Mouse (Mus musculus) lung, embryonic 15.5 days (tissue): ENCODE results near the gene Grn. TPM values are rescaled to one million over a fixed set of nuclear protein-coding genes. Genes with fewer than 3 reads are reported as not detected.
"Not testable (repeated sequence)": the region's sequence is repeated elsewhere in the genome, so short reads cannot be mapped to it uniquely, and the experiment has no call there.

ENCODE experiments used
- ATAC-seq: fragments of 200-750 bp; cut with Nextera tagmentation; 2 replicates; pipeline ENCODE4 v1.8.0; 2017; ENCODE audit warnings: moderate number of reproducible peaks, borderline replicate concordance; ENCODE audit not compliant: low FRiP score, low TSS enrichment; ENCODE audit errors: extremely low read depth
- H3K27ac ChIP-seq: fragments of 300-500 bp; sonication (generic); 2 replicates; pipeline ENCODE4 v1.5.1; 2015; ENCODE audit warnings: moderate library complexity, mild to moderate bottlenecking, inconsistent platforms
- H3K27me3 ChIP-seq: fragments of 300-500 bp; sonication (generic); 2 replicates; pipeline ENCODE4 v1.6.1; 2015; ENCODE audit warnings: inconsistent platforms
- H3K36me3 ChIP-seq: fragments of 300-500 bp; sonication (generic); 2 replicates; pipeline ENCODE4 v1.6.1; 2015; ENCODE audit warnings: inconsistent platforms
- H3K4me1 ChIP-seq: fragments of 300-500 bp; sonication (generic); 2 replicates; pipeline ENCODE4 v1.6.1; 2015; ENCODE audit warnings: inconsistent platforms
- H3K4me2 ChIP-seq: fragments of 300-500 bp; sonication (generic); 2 replicates; pipeline ENCODE4 v1.6.1; 2015; ENCODE audit warnings: inconsistent platforms, mild to moderate bottlenecking, moderate library complexity
- H3K4me3 ChIP-seq: fragments of 300-500 bp; sonication (generic); 2 replicates; pipeline ENCODE4 v1.5.1; 2015; ENCODE audit warnings: mild to moderate bottlenecking, inconsistent platforms
- H3K9ac ChIP-seq: fragments of 300-500 bp; sonication (generic); 2 replicates; pipeline ENCODE4 v1.6.1; 2015; ENCODE audit warnings: inconsistent platforms
- H3K9me3 ChIP-seq: fragments of 300-500 bp; sonication (generic); 2 replicates; pipeline ENCODE4 v1.6.1; 2016; ENCODE audit warnings: inconsistent platforms
- WGBS: fragments of 180-500 bp; shearing (Covaris S2); methylation state at CpG from one replicate; pipeline ENCODE4 v1.1.7; 2015; 5-methylcytosine and 5-hydroxymethylcytosine counted together
- polyA plus RNA-seq: library from polyadenylated mRNA; unstranded; fragments of >200 nt; fragmentation: Nextera tagmentation; extraction: Ambion mirVana; gene quantifications from 2 replicates; pipeline ENCODE4 v1.2.1, GENCODE M21; 2015

Gene Grn
- polyA plus RNA-seq, 1 experiment from 2014 or later: 174 TPM

DNA sequence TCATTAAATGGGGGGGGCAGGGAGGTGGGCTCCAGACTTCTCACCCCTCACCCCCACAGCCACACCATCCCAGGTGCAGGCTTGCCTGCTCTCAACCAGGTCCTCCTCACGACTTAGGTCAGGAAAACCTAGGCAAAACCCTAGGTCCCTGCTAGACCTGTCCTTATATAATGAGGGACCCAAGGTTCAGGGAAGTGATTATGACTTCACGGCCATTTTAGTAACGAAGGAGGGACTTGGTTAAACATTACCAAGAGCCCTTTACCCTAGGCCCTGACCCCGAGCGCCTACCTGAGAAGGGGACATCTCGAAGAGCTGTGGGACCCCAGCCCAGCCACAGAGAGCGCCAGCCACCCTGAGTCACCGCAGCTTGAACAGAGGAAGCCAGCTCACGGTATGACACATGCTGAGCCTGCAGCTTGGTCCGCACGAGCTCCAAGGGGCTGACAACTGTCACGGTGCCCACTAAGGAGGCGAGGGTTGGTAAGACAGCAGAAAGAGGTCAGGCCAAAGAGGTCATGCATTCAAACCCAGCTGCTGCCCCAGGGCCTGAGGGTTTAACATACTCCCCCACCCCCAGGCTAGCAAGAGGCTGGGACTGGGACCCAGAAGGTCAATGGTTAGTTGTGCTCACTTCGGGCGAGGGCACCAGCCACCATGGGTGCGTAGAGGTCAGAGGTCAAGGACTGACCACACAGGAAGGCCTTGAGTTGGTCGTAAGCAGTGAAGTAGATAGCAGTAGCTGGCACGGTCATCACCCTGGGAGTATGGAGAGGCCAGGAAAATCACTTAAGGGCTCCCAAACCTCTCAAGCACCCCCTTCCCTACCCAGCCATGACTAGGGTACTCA, 25.7 kb upstream of the Grn start:
- H3K4me2 ChIP-seq: no peak overlapping the region
- no peak overlapping the region for H3K9ac ChIP-seq
- 68% methylated on average over 18 of the region's 18 CpGs for WGBS
- no peak overlapping the region for H3K4me3 ChIP-seq
- H3K27ac ChIP-seq: no peak overlapping the region
- no peak for ATAC-seq
- no peaks in the 10 kb centered on the region for H3K9me3 ChIP-seq
- peaks cover 41% of the 10 kb centered on the region for H3K4me1 ChIP-seq
- peaks cover 26% of the 10 kb centered on the region for H3K36me3 ChIP-seq
- H3K27me3 ChIP-seq: peaks cover 30% of the 10 kb centered on the region

- Histone ChIP-seq H3K4me3 (peak overlapping the region; percentile 97), H3K4me2 (peak overlapping the region; percentile 82), H3K9me3 (no peaks in the 10 kb centered on the region), H3K27ac (no peak overlapping the region), H3K36me3 (peaks cover 26% of the 10 kb centered on the region), H3K27me3 (peaks cover 16% of the 10 kb centered on the region), H3K4me1 (peaks cover 38% of the 10 kb centered on the region), H3K9ac (peak overlapping the region; percentile 87; the same call in 1 of the 2 replicates)
- no peak for ATAC-seq
- 82% methylated on average over 11 of the region's 11 CpGs for WGBS
These were observed 24.4 kb upstream of the Grn start for GRCm38 (mm10) chr11:102405544-102406285.

DNA sequence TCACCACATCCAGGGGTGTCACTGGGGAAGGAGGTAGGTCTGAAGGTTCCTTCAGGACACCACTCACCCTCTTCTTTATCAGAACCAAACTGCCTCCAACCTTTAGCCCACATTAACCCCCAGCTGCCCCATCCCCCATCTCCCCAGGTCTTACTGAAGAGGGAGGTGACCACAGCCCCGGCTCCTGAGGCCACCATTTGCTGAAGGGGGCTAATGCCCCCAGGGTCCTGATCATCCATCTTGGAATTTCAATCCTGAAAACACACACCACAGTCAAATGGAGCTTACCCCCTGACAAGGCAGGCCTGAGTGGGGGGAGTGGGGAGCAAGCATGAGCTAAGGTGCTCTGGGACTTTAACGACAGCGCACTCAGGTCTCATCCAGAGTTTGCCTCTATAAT, 23.7 kb upstream of the Grn start:
- ATAC-seq: no peak
- Histone ChIP-seq H3K4me3 (peak overlapping the region; percentile 97), H3K9me3 (no peaks in the 10 kb centered on the region), H3K4me1 (peaks cover 44% of the 10 kb centered on the region), H3K4me2 (peak overlapping the region; percentile 82), H3K9ac (peak overlapping the region; percentile 87), H3K27me3 (0 out of 2 replicates have a peak, but pooled peaks cover 9% of the 10 kb centered on the region), H3K27ac (no peak overlapping the region), H3K36me3 (peaks cover 26% of the 10 kb centered on the region)
- 10% methylated on average over 3 of the region's 3 CpGs for WGBS

- Histone ChIP-seq H3K9ac (peak overlapping the region; percentile 87), H3K4me1 (peaks cover 47% of the 10 kb centered on the region), H3K27ac (peak overlapping the region; percentile 94), H3K4me3 (peak overlapping the region; percentile 97), H3K4me2 (peak overlapping the region; percentile 82), H3K36me3 (peaks cover 25% of the 10 kb centered on the region), H3K9me3 (no peaks in the 10 kb centered on the region), H3K27me3 (0 out of 2 replicates have a peak, but pooled peaks cover 2% of the 10 kb centered on the region)
- WGBS: under 1% methylated on average over 83 of the region's 85 CpGs
- peak; percentile 69 for ATAC-seq
These were observed 22.9 kb upstream of the Grn start for GRCm38 (mm10) chr11:102406900-102407833.

DNA sequence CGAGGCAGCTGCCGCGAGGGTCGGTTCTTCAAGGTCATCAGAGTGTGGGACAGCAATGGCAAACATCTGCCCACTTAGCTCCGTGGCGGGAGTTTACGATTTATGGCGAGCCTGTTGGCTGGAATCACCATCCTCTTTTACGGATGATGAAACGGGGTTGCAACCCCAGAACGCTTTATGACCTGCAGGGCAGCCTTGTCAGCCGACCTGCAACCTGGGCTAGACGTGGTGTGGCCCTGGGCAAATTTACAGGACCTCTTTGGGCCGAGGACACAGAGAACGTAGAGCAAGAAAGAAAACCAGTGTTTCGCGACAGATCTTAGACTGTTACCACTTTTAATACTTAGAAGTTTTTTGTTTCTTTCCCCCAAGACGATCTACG, 22.3 kb upstream of the Grn start, which contains the start of gene Slc25a39:
Gene Slc25a39, minus strand, starts transcription at position 113 of the 382 bp plus-strand sequence.
- no peak for ATAC-seq
- Histone ChIP-seq H3K36me3 (peaks cover 18% of the 10 kb centered on the region), H3K27ac (peak within 1 kb of the TSS; percentile 94), H3K4me3 (peak within 1 kb of the TSS; percentile 97), H3K9me3 (no peaks in the 10 kb centered on the region), H3K4me1 (peaks cover 47% of the 10 kb centered on the region), H3K27me3 (no peaks in the 10 kb centered on the region), H3K4me2 (peak within 1 kb of the TSS; percentile 82), H3K9ac (peak within 1 kb of the TSS; percentile 87)
- under 1% methylated on average over 19 of the region's 19 CpGs for WGBS

GRCm38 (mm10) chr11:102408344-102408876, 21.7 kb upstream of the Grn start:
- peak; percentile 94 for ATAC-seq
- Histone ChIP-seq H3K9ac (peak overlapping the region; percentile 67), H3K9me3 (no peaks in the 10 kb centered on the region), H3K36me3 (peaks cover 12% of the 10 kb centered on the region), H3K4me2 (peak overlapping the region; percentile 82), H3K27me3 (no peaks in the 10 kb centered on the region), H3K27ac (peak overlapping the region; percentile 94), H3K4me3 (peak overlapping the region; percentile 97), H3K4me1 (peaks cover 47% of the 10 kb centered on the region)
- under 1% methylated on average over 32 of the region's 32 CpGs for WGBS

DNA sequence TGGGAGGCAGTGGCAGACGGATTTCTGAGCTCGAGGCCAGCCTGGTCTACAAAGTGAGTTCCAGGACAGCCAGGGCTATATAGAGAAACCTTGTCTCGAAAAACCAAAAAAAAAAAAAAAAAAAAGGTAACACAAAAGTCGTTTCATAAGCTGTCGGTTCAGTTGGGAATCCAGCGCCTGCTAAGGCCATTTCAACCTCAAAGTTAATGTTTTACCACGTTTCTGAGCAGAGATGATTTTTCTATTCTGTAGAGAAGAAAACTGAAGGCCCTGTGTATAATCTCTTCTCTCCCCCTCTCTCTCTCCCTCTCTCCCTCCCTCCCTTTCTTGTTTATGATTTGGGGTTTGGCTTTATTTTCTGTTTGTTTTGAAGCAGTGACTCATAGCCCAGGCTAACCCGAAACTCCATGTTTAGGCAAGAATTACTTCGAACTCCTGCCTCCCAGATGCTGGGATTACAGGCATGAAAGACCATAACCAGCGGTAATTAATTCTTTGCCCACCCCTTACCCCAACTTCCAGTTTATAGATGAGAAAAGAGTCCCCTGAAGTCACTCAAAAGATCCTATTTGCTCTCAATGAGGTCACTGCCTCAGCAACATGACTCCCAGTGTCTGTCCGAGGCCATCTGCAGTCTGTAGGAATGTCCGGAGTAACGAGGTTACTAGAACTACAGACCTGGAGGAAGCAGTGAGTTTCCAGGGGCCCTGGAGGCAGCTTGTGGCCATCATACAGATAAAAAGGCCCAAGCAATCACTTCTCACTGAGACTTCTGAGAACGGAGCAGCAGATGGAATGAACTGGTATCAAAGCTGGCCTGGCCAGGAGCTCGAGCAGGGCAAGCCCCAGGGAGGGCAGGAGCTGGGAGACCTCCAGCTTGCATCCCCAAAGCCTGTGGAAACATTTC, 21.0 kb upstream of the Grn start:
- H3K9me3 ChIP-seq: no peaks in the 10 kb centered on the region
- H3K4me2 ChIP-seq: peak overlapping the region; percentile 82
- peaks cover 5% of the 10 kb centered on the region for H3K36me3 ChIP-seq
- 31% methylated on average over 15 of the region's 15 CpGs for WGBS
- peak overlapping the region; percentile 85 for H3K27ac ChIP-seq
- peak overlapping the region; percentile 97 for H3K4me3 ChIP-seq
- peaks cover 47% of the 10 kb centered on the region for H3K4me1 ChIP-seq
- peak overlapping the region; percentile 41; the same call in 1 of the 2 replicates for H3K9ac ChIP-seq
- no peaks in the 10 kb centered on the region for H3K27me3 ChIP-seq
- ATAC-seq: no peak

DNA sequence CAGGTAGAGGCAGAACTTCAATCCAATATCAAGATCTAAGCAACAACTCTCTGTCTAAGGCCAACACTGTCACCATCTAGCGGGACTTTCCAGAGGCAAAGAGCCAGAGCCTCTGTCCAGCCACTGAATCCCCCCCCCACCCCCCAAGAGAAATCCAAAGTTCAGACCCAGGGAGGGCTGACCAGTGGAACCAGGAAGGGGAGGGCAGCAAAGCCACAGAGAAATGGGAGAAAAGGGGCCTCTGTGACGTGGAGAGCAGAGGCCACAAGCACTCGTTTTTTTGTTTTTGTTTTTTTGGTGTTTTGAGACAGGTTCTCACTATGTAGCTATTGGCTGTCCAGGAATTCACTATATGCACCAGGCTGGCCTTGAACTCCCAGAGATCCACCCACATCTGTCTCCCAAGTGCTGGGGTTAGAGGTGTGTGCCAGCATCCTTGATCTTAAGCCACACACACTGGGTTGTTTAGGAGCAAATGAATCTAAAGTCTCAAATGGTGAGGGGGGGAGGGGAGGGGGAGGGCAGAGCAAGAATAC, 20.3 kb upstream of the Grn start:
- Histone ChIP-seq H3K27ac (no peak overlapping the region), H3K4me3 (no peak overlapping the region), H3K4me1 (peaks cover 41% of the 10 kb centered on the region), H3K9ac (no peak overlapping the region), H3K27me3 (no peaks in the 10 kb centered on the region), H3K9me3 (no peaks in the 10 kb centered on the region), H3K36me3 (no peaks in the 10 kb centered on the region), H3K4me2 (no peak overlapping the region)
- ATAC-seq: no peak
- WGBS: 67% methylated on average over 3 of the region's 3 CpGs

DNA sequence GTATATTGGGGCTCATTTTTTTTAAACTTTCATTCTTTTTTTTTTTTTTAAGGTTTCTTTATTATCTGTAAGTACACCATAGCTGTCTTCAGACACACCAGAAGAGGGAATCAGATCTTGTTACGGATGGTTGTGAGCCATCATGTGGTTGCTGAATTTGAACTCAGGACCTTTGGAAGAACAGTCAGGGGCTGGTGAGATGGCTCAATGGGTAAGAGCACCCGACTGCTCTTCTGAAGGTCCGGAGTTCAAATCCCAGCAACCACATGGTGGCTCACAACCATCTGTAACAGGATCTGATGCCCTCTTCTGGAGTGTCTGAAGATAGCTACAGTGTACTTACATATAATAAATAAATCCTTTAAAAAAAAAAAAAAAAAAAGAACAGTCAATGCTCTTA, 19.8 kb upstream of the Grn start:
- peaks cover 37% of the 10 kb centered on the region for H3K4me1 ChIP-seq
- not testable (repeated sequence) for H3K4me2 ChIP-seq, H3K36me3 ChIP-seq, H3K9me3 ChIP-seq, H3K27ac ChIP-seq, ATAC-seq, H3K4me3 ChIP-seq, H3K27me3 ChIP-seq, H3K9ac ChIP-seq
- WGBS: 94% methylated on average over 3 of the region's 3 CpGs

GRCm38 (mm10) chr11:102411061-102411460, 19.1 kb upstream of the Grn start:
- Histone ChIP-seq H3K4me1 (peaks cover 29% of the 10 kb centered on the region), H3K9ac (no peak overlapping the region), H3K4me2 (no peak overlapping the region), H3K27me3 (no peaks in the 10 kb centered on the region), H3K27ac (0 out of 2 replicates have a peak overlapping the region, but pooled peaks have one; percentile 1), H3K36me3 (no peaks in the 10 kb centered on the region), H3K4me3 (no peak overlapping the region), H3K9me3 (no peaks in the 10 kb centered on the region)
- WGBS: 52% methylated on average over 3 of the region's 3 CpGs
- ATAC-seq: no peak
